Mouse (Mus musculus) liver, adult 2 months (tissue): ENCODE data around the gene Bcl6. TPM values are rescaled to one million over a fixed set of nuclear protein-coding genes. Genes with fewer than 3 reads are reported as not detected.

Source experiments
- DNase-seq: peaks from one replicate; pipeline ENCODE4 v3.0.0-alpha.2; 2011; ENCODE audit warnings: low read depth, low spot score; ENCODE audit errors: extremely low read depth
- H3K27ac ChIP-seq: fragments of 200-500 bp; replicated peaks from 2 replicates; pipeline ENCODE4 v1.5.1; 2012; ENCODE audit warnings: low read depth, mild to moderate bottlenecking, control low read depth, inconsistent platforms, low read length; ENCODE audit not compliant: insufficient read depth
- H3K27me3 ChIP-seq: fragments of 200-500 bp; 2 replicates; pipeline ENCODE4 v1.6.1; 2012; ENCODE audit warnings: mild to moderate bottlenecking, moderate library complexity, low read length, inconsistent platforms; ENCODE audit not compliant: control insufficient read depth, insufficient read depth
- H3K36me3 ChIP-seq: fragments of 200-500 bp; 2 replicates; pipeline ENCODE4 v1.6.1; 2012; ENCODE audit warnings: low read length, inconsistent platforms; ENCODE audit not compliant: control insufficient read depth, insufficient read depth
- H3K4me1 ChIP-seq: fragments of 200-500 bp; 2 replicates; pipeline ENCODE4 v1.6.1; 2011; ENCODE audit warnings: low read length; ENCODE audit not compliant: control insufficient read depth, insufficient read depth
- H3K4me3 ChIP-seq: fragments of 200-500 bp; 2 replicates; pipeline ENCODE4 v1.5.1; 2011; ENCODE audit warnings: low read depth, mild to moderate bottlenecking, control low read depth, low read length, moderate library complexity; ENCODE audit not compliant: insufficient read depth
- H3K79me2 ChIP-seq: fragments of 200-500 bp; 2 replicates; pipeline ENCODE4 v1.6.1; 2012; ENCODE audit warnings: inconsistent platforms, mild to moderate bottlenecking, low read length, moderate library complexity; ENCODE audit not compliant: control insufficient read depth, insufficient read depth
- H3K9ac ChIP-seq: fragments of 200-500 bp; 2 replicates; pipeline ENCODE4 v1.6.1; 2012; ENCODE audit warnings: low read depth, mild to moderate bottlenecking, control low read depth, inconsistent platforms, low read length
- CTCF ChIP-seq: fragments of 200-500 bp; IDR thresholded peaks from 2 replicates; pipeline ENCODE4 v1.5.1; 2011; ENCODE audit warnings: low read depth, low read length, control low read depth
- POLR2A ChIP-seq: fragments of 200-500 bp; IDR thresholded peaks from 2 replicates; pipeline ENCODE4 v1.6.1; 2011; ENCODE audit warnings: low read length, control low read depth; ENCODE audit not compliant: insufficient read depth; ENCODE audit errors: extremely low read depth
- WGBS: fragments of 180-500 bp; shearing (Covaris S2); methylation state at CpG from one replicate; pipeline ENCODE4 v1.1.7; 2018; 5-methylcytosine and 5-hydroxymethylcytosine counted together
- polyA plus RNA-seq: library from polyadenylated mRNA; depleted of rRNA; stranded (reverse); fragments of >200 nt; gene quantifications from 2 replicates; pipeline ENCODE4 v1.2.3, GENCODE M21; 2012
- total RNA-seq: library from RNA; depleted of rRNA; stranded (reverse); fragments of >200 nt; gene quantifications from 2 replicates; pipeline ENCODE4 v1.2.3, GENCODE M21; 2014

Gene Bcl6
- total and polyA plus RNA-seq, 2 experiments, result 4.5 to 20.6 TPM

- TF ChIP-seq CTCF (no peak), POLR2A (no peak)
- H3K27ac ChIP-seq, result 0 out of 2 replicates have a peak overlapping the region, but pooled peaks have one; percentile 23
- no peak overlapping the region for H3K4me3 ChIP-seq
- no peak overlapping the region for H3K9ac ChIP-seq
- H3K79me2 ChIP-seq, result no peaks in the 10 kb centered on the region
- WGBS, result 44% methylated on average over 7 of the region's 7 CpGs
- H3K36me3 ChIP-seq, result no peaks in the 10 kb centered on the region
- peak; percentile 95 for DNase-seq
- peaks cover 12% of the 10 kb centered on the region; the same call in 1 of the 2 replicates for H3K4me1 ChIP-seq
- no peaks in the 10 kb centered on the region for H3K27me3 ChIP-seq
Observed at GRCm38 (mm10) chr16:23996342-23996741, 7.7 kb upstream of the Bcl6 start.

- peaks cover 12% of the 10 kb centered on the region; the same call in 1 of the 2 replicates for H3K4me1 ChIP-seq
- no peaks in the 10 kb centered on the region for H3K27me3 ChIP-seq
- peak overlapping the region; percentile 31; the same call in 1 of the 2 replicates for H3K4me3 ChIP-seq
- WGBS, result 13% methylated on average over 17 of the region's 17 CpGs
- no peak for TF ChIP-seq CTCF
- no peak for TF ChIP-seq POLR2A
- H3K36me3 ChIP-seq, result no peaks in the 10 kb centered on the region
- peak; percentile 90 for DNase-seq
- peaks cover 3% of the 10 kb centered on the region; the same call in 1 of the 2 replicates for H3K79me2 ChIP-seq
- peak overlapping the region; percentile 94 for H3K27ac ChIP-seq
- H3K9ac ChIP-seq, result peak overlapping the region; percentile 50
Observed at GRCm38 (mm10) chr16:23993351-23994321, 5.0 kb upstream of the Bcl6 start.

GRCm38 (mm10) chr16:23991846-23992580, 3.4 kb upstream of the Bcl6 start:
- Histone ChIP-seq H3K79me2 (peaks cover 9% of the 10 kb centered on the region; the same call in 1 of the 2 replicates), H3K9ac (peak overlapping the region; percentile 41), H3K27ac (peak overlapping the region; percentile 100), H3K4me3 (peak overlapping the region; percentile 85; the same call in 1 of the 2 replicates), H3K4me1 (peaks cover 12% of the 10 kb centered on the region; the same call in 1 of the 2 replicates), H3K27me3 (no peaks in the 10 kb centered on the region), H3K36me3 (no peaks in the 10 kb centered on the region)
- 26% methylated on average over 14 of the region's 14 CpGs for WGBS
- peak; percentile 92 for DNase-seq
- TF ChIP-seq POLR2A (no peak), CTCF (no peak)

- Histone ChIP-seq H3K4me3 (peak overlapping the region; percentile 85), H3K79me2 (peaks cover 9% of the 10 kb centered on the region; the same call in 1 of the 2 replicates), H3K36me3 (no peaks in the 10 kb centered on the region), H3K9ac (peak overlapping the region; percentile 80), H3K4me1 (peaks cover 12% of the 10 kb centered on the region; the same call in 1 of the 2 replicates), H3K27me3 (no peaks in the 10 kb centered on the region), H3K27ac (peak overlapping the region; percentile 100)
- TF ChIP-seq CTCF (peak; percentile 87), POLR2A (0 out of 2 replicates have a peak, but pooled peaks have one; percentile 26)
- peak; percentile 81 for DNase-seq
- WGBS, result 2% methylated on average over 4 of the region's 4 CpGs
Observed at GRCm38 (mm10) chr16:23991170-23991569, 2.5 kb upstream of the Bcl6 start.

- peak overlapping the region; percentile 100 for H3K27ac ChIP-seq
- H3K9ac ChIP-seq, result peak overlapping the region; percentile 99
- peaks cover 9% of the 10 kb centered on the region; the same call in 1 of the 2 replicates for H3K79me2 ChIP-seq
- peak overlapping the region; percentile 85 for H3K4me3 ChIP-seq
- no peaks in the 10 kb centered on the region for H3K27me3 ChIP-seq
- 21% methylated on average over 11 of the region's 11 CpGs for WGBS
- TF ChIP-seq CTCF (no peak), POLR2A (no peak)
- H3K36me3 ChIP-seq, result no peaks in the 10 kb centered on the region
- H3K4me1 ChIP-seq, result peaks cover 8% of the 10 kb centered on the region; the same call in 1 of the 2 replicates
- DNase-seq, result peak; percentile 49
Observed at GRCm38 (mm10) chr16:23990161-23990970, 1.7 kb upstream of the Bcl6 start.
